Mouse (Mus musculus) embryonic facial prominence, embryonic 12.5 days (tissue): Measurements from ENCODE around the gene 4933411K16Rik. TPM values are rescaled to one million over a fixed set of nuclear protein-coding genes. Genes with fewer than 3 reads are reported as not detected.

Experiments
- ATAC-seq: fragments of 200-750 bp; cut with Nextera tagmentation; 2 replicates; pipeline ENCODE4 v1.8.0; 2017; ENCODE audit not compliant: insufficient number of reproducible peaks, insufficient read depth, low FRiP score, low TSS enrichment
- H3K27ac ChIP-seq: fragments of 300-500 bp; sonication (generic); 2 replicates; pipeline ENCODE4 v1.5.1; 2016; ENCODE audit warnings: mild to moderate bottlenecking
- H3K27me3 ChIP-seq: fragments of 300-500 bp; sonication (generic); 2 replicates; pipeline ENCODE4 v1.6.1; 2016; ENCODE audit warnings: mild to moderate bottlenecking, moderate library complexity
- H3K36me3 ChIP-seq: fragments of 300-500 bp; sonication (generic); 2 replicates; pipeline ENCODE4 v1.6.1; 2016; ENCODE audit warnings: mild to moderate bottlenecking
- H3K4me1 ChIP-seq: fragments of 300-500 bp; sonication (generic); 2 replicates; pipeline ENCODE4 v1.6.1; 2016
- H3K4me2 ChIP-seq: fragments of 300-500 bp; sonication (generic); replicated peaks from 2 replicates; pipeline ENCODE4 v1.6.1; 2016; ENCODE audit warnings: mild to moderate bottlenecking, moderate library complexity
- H3K4me3 ChIP-seq: fragments of 300-500 bp; sonication (generic); 2 replicates; pipeline ENCODE4 v1.5.1; 2016; ENCODE audit warnings: mild to moderate bottlenecking
- H3K9ac ChIP-seq: fragments of 300-500 bp; sonication (generic); 2 replicates; pipeline ENCODE4 v1.6.1; 2016; ENCODE audit warnings: mild to moderate bottlenecking, moderate library complexity
- H3K9me3 ChIP-seq: fragments of 300-500 bp; sonication (generic); 2 replicates; pipeline ENCODE4 v1.6.1; 2016; ENCODE audit warnings: mild to moderate bottlenecking, moderate library complexity
- WGBS: fragments of 180-500 bp; shearing (Covaris S2); methylation state at CpG from one replicate; pipeline ENCODE4 v1.1.7; 2016; 5-methylcytosine and 5-hydroxymethylcytosine counted together
- polyA plus RNA-seq: library from polyadenylated mRNA; unstranded; fragments of >200 nt; fragmentation: Nextera tagmentation; extraction: Ambion mirVana; gene quantifications from 2 replicates; pipeline ENCODE4 v1.2.1, GENCODE M21; 2016

The 4933411K16Rik gene
- polyA plus RNA-seq, 1 experiment from 2014 or later, result not detected

GRCm38 (mm10) chr19:42036357-42036756 lies 15.7 kb upstream of the 4933411K16Rik start:
- Histone ChIP-seq H3K9me3 (no peaks in the 10 kb centered on the region), H3K4me3 (no peak overlapping the region), H3K27ac (no peak overlapping the region), H3K4me2 (no peak overlapping the region), H3K36me3 (peaks cover 9% of the 10 kb centered on the region; the same call in 1 of the 2 replicates), H3K27me3 (peaks cover 8% of the 10 kb centered on the region), H3K4me1 (peaks cover 19% of the 10 kb centered on the region), H3K9ac (no peak overlapping the region)
- 80% methylated on average over 3 of the region's 3 CpGs for WGBS
- ATAC-seq, result no peak

- H3K4me1 ChIP-seq, result peaks cover 19% of the 10 kb centered on the region
Measured at GRCm38 (mm10) chr19:42037167-42037702, 14.8 kb upstream of the 4933411K16Rik start.

GRCm38 (mm10) chr19:42038310-42038709 lies 13.7 kb upstream of the 4933411K16Rik start:
- Histone ChIP-seq H3K36me3 (peaks cover 9% of the 10 kb centered on the region; the same call in 1 of the 2 replicates), H3K9ac (no peak overlapping the region), H3K27ac (no peak overlapping the region), H3K4me2 (no peak overlapping the region), H3K4me3 (no peak overlapping the region), H3K27me3 (peaks cover 8% of the 10 kb centered on the region), H3K9me3 (no peaks in the 10 kb centered on the region), H3K4me1 (peaks cover 19% of the 10 kb centered on the region)
- 91% methylated on average over 12 of the region's 12 CpGs for WGBS
- no peak for ATAC-seq

More at GRCm38 (mm10) chr19:42037167-42037702, 14.8 kb upstream of the 4933411K16Rik start:
- 73% methylated on average over 11 of the region's 11 CpGs for WGBS
- peaks cover 8% of the 10 kb centered on the region for H3K27me3 ChIP-seq
- no peaks in the 10 kb centered on the region for H3K9me3 ChIP-seq
- no peak for ATAC-seq
- H3K9ac ChIP-seq, result no peak overlapping the region
- peaks cover 9% of the 10 kb centered on the region; the same call in 1 of the 2 replicates for H3K36me3 ChIP-seq
- no peak overlapping the region for H3K4me3 ChIP-seq
- no peak overlapping the region for H3K4me2 ChIP-seq
- no peak overlapping the region for H3K27ac ChIP-seq

- Histone ChIP-seq H3K4me1 (peaks cover 7% of the 10 kb centered on the region), H3K36me3 (no peaks in the 10 kb centered on the region), H3K4me3 (no peak overlapping the region), H3K9ac (no peak overlapping the region), H3K9me3 (no peaks in the 10 kb centered on the region), H3K4me2 (no peak overlapping the region), H3K27ac (no peak overlapping the region), H3K27me3 (peaks cover 8% of the 10 kb centered on the region)
- ATAC-seq, result no peak
- 92% methylated on average over 6 of the region's 6 CpGs for WGBS
Measured at GRCm38 (mm10) chr19:42043988-42044387, 8.1 kb upstream of the 4933411K16Rik start.

- 22% methylated on average over 23 of the region's 23 CpGs for WGBS
- no peaks in the 10 kb centered on the region for H3K27me3 ChIP-seq
- H3K36me3 ChIP-seq, result no peaks in the 10 kb centered on the region
- peak; percentile 75; the same call in 1 of the 2 replicates for ATAC-seq
- H3K4me3 ChIP-seq, result peak within 1 kb of the TSS; percentile 31
- peaks cover 7% of the 10 kb centered on the region for H3K4me1 ChIP-seq
- H3K4me2 ChIP-seq, result peak within 1 kb of the TSS; percentile 48
- 0 out of 2 replicates have a peak within 1 kb of the TSS, but pooled peaks have one; percentile 15 for H3K9ac ChIP-seq
- no peak within 1 kb of the TSS for H3K27ac ChIP-seq
- no peaks in the 10 kb centered on the region for H3K9me3 ChIP-seq
Measured at GRCm38 (mm10) chr19:42045269-42046102, 6.6 kb upstream of the 4933411K16Rik start, which contains the start of gene Hoga1. Gene Hoga1, plus strand, starts transcription at chr19:42045610.

GRCm38 (mm10) chr19:42050251-42050650 lies 1.8 kb upstream of the 4933411K16Rik start:
- no peak overlapping the region for H3K27ac ChIP-seq
- no peak overlapping the region for H3K4me2 ChIP-seq
- 94% methylated on average over 1 of the region's 1 CpGs for WGBS
- no peaks in the 10 kb centered on the region for H3K9me3 ChIP-seq
- ATAC-seq, result no peak
- H3K4me3 ChIP-seq, result no peak overlapping the region
- peaks cover 7% of the 10 kb centered on the region for H3K4me1 ChIP-seq
- H3K27me3 ChIP-seq, result no peaks in the 10 kb centered on the region
- no peak overlapping the region for H3K9ac ChIP-seq
- H3K36me3 ChIP-seq, result no peaks in the 10 kb centered on the region

GRCm38 (mm10) chr19:42051351-42051750 lies 697 bp upstream of the 4933411K16Rik start:
- H3K27me3 ChIP-seq, result no peaks in the 10 kb centered on the region
- H3K36me3 ChIP-seq, result no peaks in the 10 kb centered on the region
- no peak overlapping the region for H3K27ac ChIP-seq
- H3K4me2 ChIP-seq, result no peak overlapping the region
- H3K4me1 ChIP-seq, result no peaks in the 10 kb centered on the region
- no peak overlapping the region for H3K9ac ChIP-seq
- no peaks in the 10 kb centered on the region for H3K9me3 ChIP-seq
- WGBS, result 81% methylated on average over 3 of the region's 3 CpGs
- ATAC-seq, result no peak
- no peak overlapping the region for H3K4me3 ChIP-seq

GRCm38 (mm10) chr19:42054255-42054654 lies 2.2 kb downstream of the 4933411K16Rik start:
- no peak overlapping the region for H3K4me2 ChIP-seq
- H3K9me3 ChIP-seq, result no peaks in the 10 kb centered on the region
- no peak for ATAC-seq
- no peak overlapping the region for H3K9ac ChIP-seq
- no peak overlapping the region for H3K27ac ChIP-seq
- no peak overlapping the region for H3K4me3 ChIP-seq
- H3K27me3 ChIP-seq, result no peaks in the 10 kb centered on the region
- H3K36me3 ChIP-seq, result no peaks in the 10 kb centered on the region
- H3K4me1 ChIP-seq, result no peaks in the 10 kb centered on the region
- WGBS, result 82% methylated on average over 6 of the region's 6 CpGs

- H3K9ac ChIP-seq, result no peak overlapping the region
- no peaks in the 10 kb centered on the region for H3K9me3 ChIP-seq
- no peaks in the 10 kb centered on the region for H3K36me3 ChIP-seq
- 87% methylated on average over 2 of the region's 2 CpGs for WGBS
- ATAC-seq, result no peak
- H3K4me1 ChIP-seq, result no peaks in the 10 kb centered on the region
- H3K27ac ChIP-seq, result no peak overlapping the region
- H3K4me2 ChIP-seq, result no peak overlapping the region
- no peak overlapping the region for H3K4me3 ChIP-seq
- H3K27me3 ChIP-seq, result no peaks in the 10 kb centered on the region
Measured at GRCm38 (mm10) chr19:42055881-42056280, 3.8 kb downstream of the 4933411K16Rik start.

GRCm38 (mm10) chr19:42056719-42057409 lies 4.8 kb downstream of the 4933411K16Rik start:
- WGBS, result 84% methylated on average over 6 of the region's 6 CpGs
- H3K9ac ChIP-seq, result no peak overlapping the region

GRCm38 (mm10) chr19:42058426-42058825 lies 6.4 kb downstream of the 4933411K16Rik start:
- Histone ChIP-seq H3K4me1 (no peaks in the 10 kb centered on the region), H3K27ac (no peak overlapping the region), H3K9me3 (no peaks in the 10 kb centered on the region), H3K36me3 (no peaks in the 10 kb centered on the region), H3K9ac (no peak overlapping the region), H3K27me3 (no peaks in the 10 kb centered on the region), H3K4me3 (no peak overlapping the region), H3K4me2 (no peak overlapping the region)
- 75% methylated on average over 7 of the region's 7 CpGs for WGBS
- no peak for ATAC-seq

More at GRCm38 (mm10) chr19:42056719-42057409, 4.8 kb downstream of the 4933411K16Rik start:
- Histone ChIP-seq H3K27me3 (no peaks in the 10 kb centered on the region), H3K4me1 (no peaks in the 10 kb centered on the region), H3K27ac (no peak overlapping the region), H3K9me3 (no peaks in the 10 kb centered on the region), H3K4me2 (no peak overlapping the region), H3K36me3 (no peaks in the 10 kb centered on the region), H3K4me3 (no peak overlapping the region)
- ATAC-seq, result no peak
